Mouse (Mus musculus): Measurements from ENCODE around the gene Oma1.

DNA sequence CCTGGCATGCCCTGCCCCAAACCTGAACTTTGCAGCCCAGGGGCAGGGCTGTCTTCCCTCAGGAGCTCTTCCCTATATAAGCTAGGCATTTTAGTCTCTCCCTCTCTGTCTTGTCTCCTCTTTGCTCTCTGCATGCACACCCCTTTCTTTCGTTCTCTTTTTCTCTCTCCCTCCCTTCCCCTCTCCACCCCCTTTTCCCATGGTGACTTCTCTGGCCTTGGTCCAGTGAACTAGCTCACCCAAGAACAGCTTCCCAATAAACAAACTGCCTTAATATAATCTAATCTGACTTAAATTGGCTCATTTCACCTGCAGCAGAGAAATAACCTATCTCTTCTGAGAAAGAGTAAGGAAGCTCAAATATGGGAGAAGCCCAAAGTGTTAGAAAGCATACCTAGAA is 27.1 kb downstream of the Oma1 start:
- no peak for TF ChIP-seq POLR2A (IDR thresholded peaks at IDR 0.05; ENCODE audit: insufficient read length, low read depth)
- no peak for TF ChIP-seq TCF3 (IDR thresholded peaks at IDR 0.05; ENCODE audit: insufficient read length, low read depth)
- no peak for TF ChIP-seq MAX (IDR thresholded peaks at IDR 0.05; ENCODE audit: low read depth)
- no peak for TF ChIP-seq CEBPB (IDR thresholded peaks at IDR 0.05; ENCODE audit: insufficient read depth, poor library complexity, severe bottlenecking)
- TF ChIP-seq USF1 (IDR thresholded peaks at IDR 0.05; ENCODE audit: low read depth): no peak
- TF ChIP-seq POLR2AphosphoS2 (IDR thresholded peaks at IDR 0.05; ENCODE audit: insufficient read length, low read depth): no peak
- no peak for TF ChIP-seq MYOG (IDR thresholded peaks at IDR 0.05; ENCODE audit: control insufficient read depth in 1 of 3, insufficient read depth in 1 of 3, insufficient read length in 2 of 3, low read depth in 2 of 3)
- TF ChIP-seq E2F4 (IDR thresholded peaks at IDR 0.05; ENCODE audit: insufficient read depth): no peak

Data from myocyte (in vitro differentiated cells).